Mouse (Mus musculus): ENCODE results near the gene Nr2c2.

The Nr2c2 gene

GRCm38 (mm10) chr6:92126861-92127468 lies 35.8 kb downstream of the Nr2c2 start:
- no peak for DNase-seq (ENCODE audit: low spot score)

GRCm38 (mm10) chr6:92131456-92131855 lies 40.3 kb downstream of the Nr2c2 start:
- no peak for DNase-seq (ENCODE audit: low spot score)

- DNase-seq (ENCODE audit: low spot score), result peak; percentile 7
These were observed 41.1 kb downstream of the Nr2c2 start for GRCm38 (mm10) chr6:92132021-92132911.

- DNase-seq (ENCODE audit: low spot score), result no peak
These were observed 42.4 kb downstream of the Nr2c2 start for GRCm38 (mm10) chr6:92133617-92134016.

GRCm38 (mm10) chr6:92136356-92136755 lies 45.2 kb downstream of the Nr2c2 start:
- no peak for DNase-seq (ENCODE audit: low spot score)

GRCm38 (mm10) chr6:92145881-92146280 lies 54.7 kb downstream of the Nr2c2 start:
- no peak for DNase-seq (ENCODE audit: low spot score)

- DNase-seq (ENCODE audit: low spot score), result no peak
These were observed 62.6 kb downstream of the Nr2c2 start for GRCm38 (mm10) chr6:92153774-92154173.

- DNase-seq (ENCODE audit: low spot score), result no peak
These were observed 67.6 kb downstream of the Nr2c2 start for GRCm38 (mm10) chr6:92158801-92159200.

- no peak for DNase-seq (ENCODE audit: low spot score)
These were observed 71.5 kb downstream of the Nr2c2 start for GRCm38 (mm10) chr6:92162724-92163123.

- DNase-seq (ENCODE audit: low spot score), result no peak
These were observed 85.3 kb downstream of the Nr2c2 start for GRCm38 (mm10) chr6:92176450-92176849.

- DNase-seq (ENCODE audit: low spot score), result peak; percentile 76
These were observed 92.5 kb downstream of the Nr2c2 start, which contains the start of gene Mrps25 for GRCm38 (mm10) chr6:92183621-92184131. Gene Mrps25 (minus strand): TSS chr6:92184033.

- no peak for DNase-seq (ENCODE audit: low spot score)
These were observed 93.0 kb downstream of the Nr2c2 start for GRCm38 (mm10) chr6:92184178-92184577.

- no peak for DNase-seq (ENCODE audit: low spot score)
These were observed 108.2 kb downstream of the Nr2c2 start for GRCm38 (mm10) chr6:92199414-92199813.

GRCm38 (mm10) chr6:92214055-92214772 lies 123.0 kb downstream of the Nr2c2 start:
- DNase-seq (ENCODE audit: low spot score), result no peak

GRCm38 (mm10) chr6:92214773-92215449 lies 123.7 kb downstream of the Nr2c2 start, which contains the start of gene Rbsn:
Gene Rbsn (minus strand): TSS chr6:92214925.
- peak; percentile 93 for DNase-seq (ENCODE audit: low spot score)

GRCm38 (mm10) chr6:92219445-92219844 lies 128.3 kb downstream of the Nr2c2 start:
- DNase-seq (ENCODE audit: low spot score), result peak; percentile 23

- no peak for DNase-seq (ENCODE audit: low spot score)
These were observed 130.4 kb downstream of the Nr2c2 start for GRCm38 (mm10) chr6:92221604-92222003.

- DNase-seq (ENCODE audit: low spot score), result no peak
These were observed 130.8 kb downstream of the Nr2c2 start for GRCm38 (mm10) chr6:92222021-92222420.

Data from ovary, postnatal 36 days (tissue).